Mouse (Mus musculus) spleen, postnatal 4 days (tissue): ENCODE measurements around the gene Fcho2.

ENCODE experiments used
- DNase-seq, 2 experiments: peaks; one replicate each; pipeline ENCODE4 v3.0.0; 2022; ENCODE audit warnings: low spot score in 2 of 2

Fcho2 gene

DNA sequence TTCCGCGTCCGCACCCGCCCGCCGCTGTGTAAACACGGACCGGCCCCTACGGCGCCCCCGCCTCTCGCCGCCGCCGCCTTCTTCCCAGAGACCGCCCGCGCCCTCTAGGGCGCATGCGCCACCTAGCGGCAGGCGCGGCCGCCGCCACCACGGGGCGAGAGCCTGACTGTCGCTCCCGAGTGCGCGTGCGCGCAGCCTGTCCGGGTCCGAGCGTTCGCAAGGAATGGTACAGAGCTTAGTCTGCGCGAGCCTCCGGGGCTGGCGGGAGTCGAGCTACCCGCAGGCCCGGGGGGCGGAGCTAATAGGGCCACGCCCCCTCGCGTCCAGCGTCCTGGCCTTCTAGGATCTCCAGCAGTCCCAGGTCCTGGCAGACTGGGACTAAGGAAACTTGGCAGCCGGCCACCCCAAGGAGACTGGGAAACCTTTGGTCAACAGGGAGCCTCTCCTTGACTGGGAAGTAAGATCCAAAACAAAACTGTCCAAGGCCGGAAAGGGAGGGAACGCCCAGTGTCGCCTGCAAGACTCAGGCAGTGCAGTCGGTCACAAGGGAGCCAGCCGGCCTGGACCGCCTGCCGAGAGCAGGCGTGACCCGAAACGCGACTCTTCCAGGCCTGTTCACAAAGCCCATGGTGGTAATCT, at the start of gene Fcho2:
Gene Fcho2 (minus strand): TSS at position 303 of the 639 bp plus-strand sequence.
- peak; percentile 97 to 99 for DNase-seq

DNA sequence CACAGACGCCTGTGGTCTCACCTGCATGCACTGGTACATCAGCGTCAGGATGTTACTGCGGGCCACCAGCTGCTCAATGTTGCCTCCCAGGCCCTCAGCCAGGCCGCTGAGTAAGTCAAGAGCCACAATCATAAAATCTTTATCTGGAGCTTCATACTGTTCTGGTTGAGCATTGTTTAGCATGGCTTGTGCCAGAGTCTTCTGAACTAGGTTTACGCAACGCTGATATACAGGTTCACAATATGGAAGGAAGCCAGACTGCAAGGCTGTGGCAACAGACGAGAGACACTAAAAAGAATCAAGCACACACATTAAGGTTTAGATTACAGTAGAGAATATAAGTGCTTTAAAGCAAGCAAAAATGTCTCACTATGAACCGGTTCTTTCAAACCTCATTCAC, 40.0 kb upstream of the Fcho2 start:
- no peak for DNase-seq

DNA sequence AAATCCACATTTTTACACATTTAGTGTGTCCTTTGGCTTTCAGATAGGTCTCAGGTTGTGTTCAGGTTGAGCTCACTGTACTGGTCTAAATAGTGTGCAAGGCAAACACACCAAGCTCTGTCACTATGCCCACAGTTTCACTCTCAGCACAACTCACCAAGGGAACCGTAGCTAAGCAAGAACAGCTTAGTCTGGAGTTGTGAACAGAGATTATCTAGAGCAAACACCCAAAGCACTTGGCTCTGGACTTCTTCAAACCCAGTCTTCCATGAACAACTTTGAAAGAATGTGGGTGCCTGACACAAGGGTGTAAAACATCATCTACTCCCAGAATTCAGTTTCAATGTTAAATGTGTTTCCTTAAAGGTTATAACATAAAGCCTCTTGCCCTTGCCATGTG, 30.5 kb upstream of the Fcho2 start:
- peak in 1 of 2 experiments; percentile 12 for DNase-seq

DNA sequence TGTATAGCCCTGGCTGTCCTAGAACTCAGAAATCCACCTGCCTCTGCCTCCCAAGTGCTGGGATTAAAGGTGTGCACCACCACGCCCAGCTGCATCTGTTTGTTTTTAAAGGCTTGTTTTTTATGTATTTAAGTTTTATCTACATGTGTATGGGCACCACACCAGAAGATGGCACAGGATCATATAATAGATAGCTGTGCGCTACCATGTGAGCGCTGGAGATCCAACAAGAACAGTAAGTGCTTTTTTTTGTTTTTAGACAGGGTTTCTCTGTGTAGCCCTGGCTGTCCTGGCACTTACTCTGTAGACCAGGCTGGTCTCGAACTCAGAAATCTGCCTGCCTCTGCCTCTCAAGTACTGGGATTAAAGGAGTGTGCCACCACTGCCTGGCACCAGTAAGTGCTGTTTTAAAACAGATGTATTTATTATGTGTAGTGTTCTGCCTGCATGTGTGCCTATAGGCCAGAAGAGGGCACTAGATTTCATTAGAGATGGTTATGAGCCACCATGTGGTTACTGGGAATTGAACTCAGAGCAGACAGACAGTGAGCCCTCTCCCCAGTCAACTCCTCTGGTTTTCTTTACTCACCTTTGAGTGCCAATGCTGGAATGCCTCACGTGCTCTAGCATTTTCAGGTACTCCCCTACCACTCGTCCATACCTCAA, 21.3 kb upstream of the Fcho2 start:
- DNase-seq, result peak in 1 of 2 experiments; percentile 53

DNA sequence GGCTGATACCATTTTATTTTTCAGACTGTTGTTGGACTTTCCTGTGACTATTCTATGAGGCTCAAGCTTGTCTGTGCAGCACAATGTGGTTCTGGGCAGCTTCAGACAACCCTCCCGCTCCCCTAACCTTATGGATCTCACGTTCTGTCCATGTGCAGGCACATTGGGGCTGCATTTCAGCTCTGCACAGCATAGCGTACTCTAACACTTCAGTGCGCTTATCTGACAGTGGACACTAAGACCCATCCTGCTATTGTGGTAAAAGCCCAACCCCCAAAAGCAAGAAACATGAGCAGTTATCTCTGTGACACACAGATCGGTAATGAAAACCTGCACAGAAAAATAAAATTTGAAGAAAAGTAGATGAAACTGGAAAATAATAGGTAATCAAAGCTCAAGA, 20.5 kb upstream of the Fcho2 start:
- DNase-seq, result peak in 1 of 2 experiments; percentile 50

DNA sequence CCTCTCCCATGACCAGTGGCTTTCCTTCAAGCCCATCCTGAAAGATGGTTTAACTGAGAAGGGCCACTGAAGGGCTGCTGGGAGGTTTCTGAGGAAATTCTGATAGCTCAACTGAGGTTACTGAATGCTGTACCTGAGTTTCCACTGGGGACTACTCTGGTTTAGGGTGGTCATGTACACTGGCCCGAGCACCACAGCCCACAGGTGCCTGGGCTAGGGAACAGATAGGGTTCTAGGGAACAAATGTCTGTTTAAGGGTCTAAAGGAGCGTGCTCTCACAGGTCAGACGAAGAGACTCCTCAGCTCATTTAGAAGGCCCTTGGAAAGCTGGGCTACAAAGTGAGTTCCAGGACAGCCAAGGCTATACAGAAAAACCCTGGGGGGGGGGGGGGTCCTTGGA, 19.5 kb upstream of the Fcho2 start:
- peak in 1 of 2 experiments; percentile 52 for DNase-seq

DNA sequence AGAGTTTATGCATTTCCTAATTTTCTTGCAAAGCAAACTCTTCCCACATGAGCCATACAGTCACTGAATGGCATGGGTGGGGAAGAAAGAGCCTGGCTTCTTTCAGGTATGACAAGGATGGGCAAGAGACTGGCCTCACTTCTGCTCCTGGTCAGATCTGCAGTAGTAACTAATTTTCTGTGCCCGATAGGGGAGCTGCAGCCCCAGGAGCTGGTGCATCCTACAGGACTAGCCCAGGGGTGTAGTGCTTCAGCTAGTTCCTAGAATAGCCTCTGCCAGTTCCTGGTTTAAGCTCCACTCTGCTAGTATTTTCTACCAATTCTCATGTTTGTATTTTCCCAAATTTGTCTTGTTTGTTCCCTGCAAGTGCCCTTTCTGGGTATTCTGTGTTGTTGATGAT, 18.9 kb upstream of the Fcho2 start:
- DNase-seq, result peak in 1 of 2 experiments; percentile 57

DNA sequence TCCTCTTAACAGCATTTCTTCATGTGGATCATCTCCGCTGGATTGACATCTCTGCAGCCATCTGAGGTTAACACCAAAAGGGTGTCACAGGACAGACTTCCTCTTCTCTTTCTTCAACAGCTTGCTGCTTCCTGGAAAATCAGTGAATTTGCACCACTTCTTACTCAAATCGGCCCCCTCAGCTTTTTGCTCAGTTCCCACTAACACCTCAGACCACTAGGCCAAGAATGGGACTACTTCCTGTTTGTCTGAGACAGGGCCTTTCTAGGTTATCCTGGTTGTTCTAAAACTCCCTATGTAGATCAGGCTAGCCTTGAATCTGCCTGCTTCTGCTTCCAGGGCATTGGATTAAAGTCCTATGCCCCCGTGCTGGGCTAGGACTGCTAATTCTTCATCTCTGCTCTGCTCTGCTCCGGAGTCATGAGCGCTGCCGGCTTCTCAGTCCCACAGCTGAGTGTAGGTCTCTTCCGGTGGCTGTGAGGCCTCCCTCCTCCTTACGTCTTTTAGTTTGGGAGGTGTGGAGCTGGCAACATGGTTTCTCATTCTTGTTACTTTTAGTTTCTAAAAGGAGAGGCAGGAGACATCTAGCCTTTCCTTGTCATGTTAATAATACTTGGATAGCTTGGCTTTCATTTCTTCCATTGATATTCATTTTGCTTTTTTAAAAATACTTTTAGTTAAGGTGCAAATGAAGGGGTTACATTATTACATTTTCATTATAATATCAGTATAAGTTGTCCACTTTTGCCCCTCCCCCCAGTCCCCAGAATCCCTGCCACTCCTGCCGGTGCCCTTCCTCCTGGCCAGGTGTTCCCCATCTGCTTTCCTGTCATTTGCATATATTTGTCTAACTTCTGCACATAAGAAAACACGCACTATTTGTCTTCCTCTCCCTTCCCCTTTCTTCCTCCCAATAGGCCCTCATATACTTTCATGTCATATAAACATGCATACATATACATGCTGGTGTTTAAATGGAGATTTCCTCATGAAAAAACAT, 17.5 kb upstream of the Fcho2 start:
- DNase-seq, result peak in 1 of 2 experiments; percentile 59

DNA sequence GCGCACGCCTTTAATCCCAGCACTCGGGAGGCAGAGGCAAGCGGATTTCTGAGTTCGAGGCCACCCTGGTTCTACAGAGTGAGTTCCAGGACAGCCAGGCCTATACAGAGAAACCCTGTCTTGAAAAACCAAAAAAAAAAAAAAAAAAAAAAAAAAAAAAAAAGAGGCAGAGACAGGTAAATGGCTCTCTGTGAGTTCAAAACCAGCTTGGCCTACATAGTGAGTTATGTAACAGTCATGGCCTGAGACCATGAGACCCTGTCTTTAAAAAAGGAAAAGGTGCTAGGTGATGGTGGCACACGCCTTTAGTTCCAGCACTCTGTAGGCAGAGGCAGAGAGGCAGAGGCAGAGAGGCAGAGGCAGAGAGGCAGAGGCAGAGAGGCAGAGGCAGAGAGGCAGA, 13.8 kb upstream of the Fcho2 start:
- peak in 1 of 2 experiments; percentile 35 for DNase-seq

DNA sequence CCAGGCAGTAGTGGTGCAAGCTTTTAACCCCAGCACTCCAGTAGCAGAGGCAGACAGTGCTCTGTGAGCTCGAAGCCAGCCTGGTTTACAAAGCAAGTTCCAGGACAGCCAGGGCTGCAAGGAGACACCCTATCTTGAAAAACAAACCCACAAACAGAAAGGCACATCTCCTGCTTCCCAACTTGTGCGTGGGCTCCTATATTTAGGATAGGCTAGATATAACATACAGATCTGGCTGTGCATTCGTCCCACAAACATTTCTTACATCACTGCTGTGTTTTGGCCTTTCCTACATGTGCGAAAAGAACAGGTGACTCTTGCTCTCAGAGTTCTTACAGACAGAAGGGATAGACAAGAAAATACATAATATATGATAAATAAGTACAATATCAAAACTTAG, 10.3 kb upstream of the Fcho2 start:
- peak in 1 of 2 experiments; percentile 37 for DNase-seq

DNA sequence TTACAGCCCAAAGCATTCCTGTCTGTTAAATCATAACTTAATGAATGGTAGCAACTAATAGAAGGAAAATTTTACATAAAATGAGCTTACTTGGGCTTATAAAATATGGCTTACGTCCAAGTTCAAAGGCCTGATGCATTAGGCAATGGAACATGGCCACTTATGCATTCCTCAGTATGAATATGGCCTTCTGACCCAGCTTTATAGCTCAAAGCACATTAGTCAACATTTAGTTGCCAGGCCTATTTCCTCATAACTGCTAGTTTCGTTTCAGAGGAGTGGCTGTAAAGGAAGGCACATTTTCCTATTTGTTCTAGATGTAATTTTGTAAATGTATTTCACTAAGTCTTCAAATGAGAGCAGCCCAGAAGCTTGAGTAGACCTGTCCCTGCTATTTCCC, 3.8 kb upstream of the Fcho2 start:
- peak in 1 of 2 experiments; percentile 21 for DNase-seq

DNA sequence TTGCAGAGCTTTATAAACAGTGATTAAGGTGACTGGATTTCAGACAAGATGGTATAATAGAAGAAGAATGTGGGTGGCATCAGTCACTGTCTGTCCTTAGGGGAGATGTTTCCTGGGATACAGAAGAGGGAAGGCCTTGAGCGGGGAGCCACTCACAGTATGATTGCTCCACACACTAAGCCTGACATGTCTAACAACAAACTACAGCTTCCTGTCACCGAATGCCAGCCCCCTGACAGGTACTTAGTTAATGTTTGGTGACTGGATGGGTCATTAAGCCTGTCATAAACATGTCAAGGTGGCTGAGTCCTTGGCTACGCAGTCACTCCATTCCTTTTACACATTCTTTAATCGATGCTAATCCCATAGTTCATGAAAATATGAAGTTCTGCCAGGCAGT, 3.0 kb upstream of the Fcho2 start:
- peak in 1 of 2 experiments; percentile 53 for DNase-seq

DNA sequence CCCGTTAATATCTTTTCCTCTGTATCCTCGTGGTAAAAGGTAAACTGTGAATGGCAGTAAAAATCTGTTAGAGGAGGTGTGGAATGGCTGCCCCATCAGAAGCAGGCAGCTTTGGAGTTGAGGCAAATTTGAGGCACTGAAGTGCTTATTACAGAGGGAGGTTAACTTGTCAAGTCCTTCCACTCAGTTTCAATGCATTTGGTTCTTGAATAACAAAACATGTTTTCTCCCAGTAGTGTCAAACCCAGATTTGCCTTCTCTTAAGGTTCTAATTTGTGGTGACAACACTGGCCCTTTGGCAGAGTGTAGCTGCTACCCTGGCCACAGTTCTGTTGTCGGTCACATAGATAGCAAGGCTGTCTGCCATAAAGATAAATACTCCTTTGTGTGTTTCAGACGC, 2.5 kb upstream of the Fcho2 start:
- peak in 1 of 2 experiments; percentile 55 for DNase-seq

DNA sequence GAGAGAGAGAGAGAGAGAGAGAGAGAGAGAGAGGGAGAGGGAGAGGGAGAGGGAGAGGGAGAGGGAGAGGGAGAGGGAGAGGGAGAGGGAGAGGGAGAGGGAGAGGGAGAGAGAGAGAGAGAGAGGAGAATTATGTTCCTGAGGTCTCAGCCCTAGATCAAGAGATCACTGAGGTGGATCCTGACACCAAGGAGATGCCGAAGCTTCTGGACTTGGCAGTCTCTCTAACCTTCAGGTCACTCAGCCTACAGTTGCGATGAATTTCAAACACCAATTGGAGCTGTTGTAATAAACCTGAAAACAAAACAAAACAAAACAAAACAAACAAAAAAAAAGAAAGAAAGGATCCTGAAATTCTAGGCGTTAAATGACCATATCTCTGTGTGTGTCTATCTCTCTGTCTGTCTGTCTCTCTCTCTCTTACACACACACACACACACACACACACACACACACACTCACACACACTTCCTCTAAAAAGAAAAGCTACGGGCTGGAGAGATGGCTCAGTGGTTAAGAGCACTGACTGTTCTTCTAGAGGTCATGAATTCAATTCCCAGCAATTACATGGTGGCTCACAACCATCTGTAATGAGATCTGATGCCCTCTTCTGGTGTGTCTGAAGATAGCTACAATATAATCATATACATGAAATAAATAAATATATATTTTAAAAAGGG, 1.9 kb upstream of the Fcho2 start:
- DNase-seq, result peak in 1 of 2 experiments; percentile 50

DNA sequence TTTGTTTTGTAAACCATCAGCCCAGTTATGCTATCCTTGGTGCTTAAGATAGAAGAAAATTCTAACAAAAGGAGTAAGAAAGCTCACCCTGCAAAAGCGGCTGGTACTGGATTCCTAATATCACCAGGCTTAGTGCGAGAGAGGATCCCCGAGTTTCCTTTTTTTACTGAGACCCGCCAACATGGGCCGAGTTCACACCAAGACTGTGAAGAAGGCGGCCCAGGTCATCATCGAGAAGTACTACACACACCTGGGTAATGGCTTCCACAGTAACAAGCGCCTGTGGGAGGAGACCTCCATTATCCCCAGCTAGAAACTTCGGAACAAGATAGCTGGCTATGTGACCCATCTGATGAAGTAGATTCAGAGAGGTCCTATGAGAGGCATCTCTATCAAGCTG, 1.3 kb upstream of the Fcho2 start:
- DNase-seq, result peak in 1 of 2 experiments; percentile 58

DNA sequence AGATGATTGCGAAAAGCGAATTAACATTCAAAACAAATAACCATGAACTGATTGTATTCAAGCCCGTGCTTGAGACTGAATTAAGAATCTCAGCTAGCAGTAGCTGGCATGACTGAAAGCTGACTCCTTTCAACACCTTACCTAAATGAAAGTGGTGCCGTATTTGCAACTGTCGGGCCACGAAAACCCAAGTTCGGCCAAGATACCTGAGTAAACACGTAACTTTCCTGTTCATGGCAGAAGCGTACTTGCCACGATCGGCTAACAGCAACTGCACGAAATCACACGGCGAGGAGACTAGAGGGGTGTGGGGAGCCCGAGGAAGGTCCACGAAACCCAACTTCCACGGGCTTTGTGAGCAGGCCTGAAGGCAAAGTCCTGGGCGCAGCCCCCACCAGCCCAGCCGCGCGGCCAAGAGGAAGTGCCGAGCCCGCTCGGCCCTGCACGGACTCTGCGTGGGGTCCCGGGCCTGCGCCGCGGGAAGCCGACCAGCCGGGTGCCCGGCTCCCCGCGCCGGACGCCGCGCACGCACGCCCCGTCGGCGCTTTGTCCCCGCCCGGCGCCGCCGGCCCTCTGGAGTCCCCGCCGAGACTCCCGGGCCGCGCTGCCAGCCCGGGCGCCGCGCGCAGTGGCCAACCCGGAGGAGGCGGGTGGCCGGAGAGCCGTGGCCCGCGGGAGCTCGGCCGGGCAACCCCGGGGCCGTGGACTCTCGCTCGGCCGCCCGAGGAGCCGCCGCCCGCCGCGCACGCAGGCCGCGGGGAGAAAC, 791 bp downstream of the Fcho2 start:
- peak; percentile 56 to 83 for DNase-seq

DNA sequence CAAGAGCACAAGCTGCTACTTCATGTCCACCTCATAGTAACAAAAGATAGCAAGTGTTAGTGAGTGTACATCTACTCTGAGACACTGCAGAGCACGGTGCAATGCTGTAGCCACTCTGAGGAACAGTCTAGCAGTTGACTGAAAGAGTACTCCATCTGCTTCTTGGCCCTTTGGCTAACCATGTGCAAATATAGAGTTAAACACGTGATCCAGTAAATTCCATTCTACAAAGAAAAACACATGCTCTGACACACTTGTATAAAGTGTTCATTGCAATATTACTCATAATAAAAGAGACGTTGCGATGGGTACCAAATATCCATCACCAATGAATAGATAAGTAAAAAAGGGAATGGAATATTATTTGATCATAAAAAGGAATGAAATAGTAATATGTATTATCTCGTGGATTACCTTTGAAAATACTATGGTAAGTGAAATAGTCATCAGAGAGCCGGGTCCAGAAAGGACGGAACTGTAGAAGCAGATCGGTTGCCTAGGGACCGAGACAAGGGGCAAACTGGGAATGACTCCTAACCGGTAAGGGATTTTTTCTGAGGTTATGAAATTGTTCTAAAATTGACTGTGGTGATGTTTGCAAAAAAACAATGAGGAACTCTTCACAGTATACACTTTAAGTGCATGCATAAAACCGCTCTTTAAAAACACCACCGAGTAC, 1.5 kb downstream of the Fcho2 start:
- DNase-seq, result no peak

DNA sequence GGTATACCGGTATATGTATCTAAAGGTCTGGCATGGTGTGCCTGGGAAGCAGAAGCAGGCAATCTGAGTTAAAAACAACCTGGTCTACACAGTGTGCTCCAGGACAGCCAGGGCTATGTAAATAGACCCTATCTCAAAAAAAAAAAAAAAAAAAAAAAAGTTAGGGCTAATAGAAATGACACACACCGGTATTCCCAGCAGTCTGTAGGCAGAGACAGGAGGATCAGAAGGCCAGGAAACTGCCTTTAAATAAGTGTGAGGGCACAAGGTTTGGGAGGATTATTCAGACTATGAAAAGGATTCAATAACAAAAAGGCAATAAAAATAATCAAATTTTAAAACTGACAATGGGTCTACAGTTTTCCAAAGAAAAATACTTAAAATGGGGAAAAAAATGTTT, 2.1 kb downstream of the Fcho2 start:
- no peak for DNase-seq

DNA sequence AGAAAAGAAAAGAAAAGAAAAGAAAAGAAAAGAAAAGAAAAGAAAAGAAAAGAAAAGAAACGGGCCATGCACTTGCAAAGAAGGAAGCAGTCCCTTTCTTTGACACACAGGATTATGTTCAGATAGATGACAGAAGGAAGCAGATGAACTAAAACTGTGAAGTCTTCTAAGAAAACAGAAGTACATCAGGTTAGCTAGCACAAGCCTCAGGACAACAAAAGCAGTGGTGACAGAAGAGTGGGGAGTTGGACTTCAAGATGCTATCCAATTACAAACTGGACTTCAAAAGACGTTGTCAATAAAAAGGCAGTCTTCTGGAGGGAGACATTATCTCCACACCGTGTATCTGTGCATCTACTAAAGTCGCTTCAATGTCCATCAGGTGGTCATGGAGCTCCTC, 3.0 kb downstream of the Fcho2 start:
- DNase-seq, result no peak

DNA sequence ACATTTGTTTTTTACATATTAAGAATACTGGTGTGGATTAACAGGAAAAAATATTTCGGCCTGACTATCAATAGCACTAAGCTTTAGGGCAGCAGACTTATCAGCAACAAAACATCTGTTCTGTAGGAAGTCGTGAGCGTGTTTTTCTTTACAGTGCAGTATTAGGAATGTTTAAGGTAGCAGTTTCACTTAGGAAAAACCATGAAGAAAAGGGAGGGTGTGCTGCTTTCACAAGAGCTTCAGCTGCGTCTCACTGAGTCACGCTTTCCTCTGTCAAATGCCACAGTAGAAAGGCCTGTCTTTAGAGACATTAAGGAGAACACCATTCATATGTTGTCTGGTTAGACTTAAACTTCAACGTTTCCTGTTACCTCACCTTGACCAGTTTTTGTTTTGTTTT, 5.1 kb downstream of the Fcho2 start:
- no peak for DNase-seq
